Mouse (Mus musculus) embryonic facial prominence, embryonic 14.5 days (tissue): Measurements from ENCODE around the gene Cyp4a31. TPM values are rescaled to one million over a fixed set of nuclear protein-coding genes. Genes with fewer than 3 reads are reported as not detected.
"Not testable (repeated sequence)": the region's sequence is repeated elsewhere in the genome, so short reads cannot be mapped to it uniquely, and the experiment has no call there.

Experiments used
- ATAC-seq: fragments of 200-750 bp; cut with Nextera tagmentation; 2 replicates; pipeline ENCODE4 v1.8.0; 2017; ENCODE audit warnings: low read depth, moderate number of reproducible peaks, moderate TSS enrichment
- DNase-seq: peaks from one replicate; pipeline ENCODE4 v3.0.0-alpha.2; 2015; ENCODE audit warnings: low spot score
- H3K27ac ChIP-seq: fragments of 300-500 bp; sonication (generic); replicated peaks from 2 replicates; pipeline ENCODE4 v1.5.1; 2014; ENCODE audit warnings: low read depth, mild to moderate bottlenecking, low read length, moderate library complexity
- H3K27me3 ChIP-seq: fragments of 300-500 bp; sonication (generic); replicated peaks from 2 replicates; pipeline ENCODE4 v1.6.1; 2014; ENCODE audit warnings: low read length; ENCODE audit not compliant: control insufficient read depth, insufficient read depth
- H3K36me3 ChIP-seq: fragments of 300-500 bp; sonication (generic); 2 replicates; pipeline ENCODE4 v1.6.1; 2014; ENCODE audit warnings: low read length, mixed read lengths; ENCODE audit not compliant: control insufficient read depth, insufficient read depth
- H3K4me1 ChIP-seq: fragments of 300-500 bp; sonication (generic); 2 replicates; pipeline ENCODE4 v1.6.1; 2014; ENCODE audit warnings: antibody characterized with exemption, low read length; ENCODE audit not compliant: control insufficient read depth, insufficient read depth
- H3K4me2 ChIP-seq: fragments of 300-500 bp; sonication (generic); 2 replicates; pipeline ENCODE4 v1.6.1; 2014; ENCODE audit warnings: low read depth, mild to moderate bottlenecking, low read length, moderate library complexity, mixed read lengths
- H3K4me3 ChIP-seq: fragments of 300-500 bp; sonication (generic); 2 replicates; pipeline ENCODE4 v1.5.1; 2014; ENCODE audit warnings: low read depth, mild to moderate bottlenecking, low read length
- H3K9ac ChIP-seq: fragments of 300-500 bp; sonication (generic); 2 replicates; pipeline ENCODE4 v1.6.1; 2014; ENCODE audit warnings: low read depth, mild to moderate bottlenecking, low read length, moderate library complexity, mixed read lengths
- H3K9me3 ChIP-seq: fragments of 300-500 bp; sonication (generic); 2 replicates; pipeline ENCODE4 v1.6.1; 2016; ENCODE audit warnings: low read length; ENCODE audit not compliant: control insufficient read depth
- WGBS: fragments of 180-500 bp; shearing (Covaris S2); extraction: QIAGEN DNeasy Blood & Tissue Kit; methylation state at CpG from one replicate; pipeline ENCODE4 v1.1.7; 2014; 5-methylcytosine and 5-hydroxymethylcytosine counted together
- polyA plus RNA-seq: library from polyadenylated mRNA; unstranded; fragments of >200 nt; fragmentation: Nextera tagmentation; extraction: Ambion mirVana; gene quantifications from 2 replicates; pipeline ENCODE4 v1.2.1, GENCODE M21; 2014

Cyp4a31 gene
- polyA plus RNA-seq, 1 experiment from 2014 or later: not detected

DNA sequence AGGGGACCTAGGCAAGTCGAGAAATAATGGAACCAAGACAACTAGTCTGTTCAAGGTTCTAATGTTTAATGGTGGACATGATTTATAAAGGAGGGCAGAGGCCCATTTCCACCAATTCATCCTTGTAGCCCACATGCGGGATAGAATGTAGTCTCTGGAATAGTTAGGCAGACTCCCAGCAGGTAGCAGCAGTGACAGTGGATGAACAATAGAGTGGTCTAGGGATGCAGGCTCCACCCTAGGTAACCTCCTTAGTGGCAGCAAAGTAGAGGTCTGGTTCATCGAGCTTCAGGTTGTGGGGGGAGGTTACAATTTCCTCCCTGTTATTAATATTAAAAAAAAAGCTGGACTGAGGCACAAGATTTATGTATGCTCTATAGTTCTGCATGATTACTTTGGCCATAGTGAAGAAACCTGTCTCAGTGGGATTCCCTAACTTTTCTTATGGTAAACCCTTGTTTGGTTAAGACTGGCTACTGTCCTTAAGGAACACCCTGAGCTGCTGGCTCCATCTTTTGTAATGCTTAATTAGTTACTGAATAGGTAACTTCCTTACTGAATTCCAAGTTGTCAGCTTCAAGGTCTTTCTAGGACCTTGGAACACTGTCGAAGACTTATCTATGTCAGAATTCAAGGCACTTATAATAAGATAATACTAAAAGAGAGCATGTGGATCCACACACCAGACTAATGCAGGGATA lies 5.4 kb upstream of the Cyp4a31 start:
- no peak overlapping the region for H3K9ac ChIP-seq
- no peaks in the 10 kb centered on the region for H3K27me3 ChIP-seq
- no peak overlapping the region for H3K4me2 ChIP-seq
- no peaks in the 10 kb centered on the region for H3K36me3 ChIP-seq
- 70% methylated on average over 4 of the region's 4 CpGs for WGBS
- ATAC-seq: no peak
- H3K27ac ChIP-seq: no peak overlapping the region
- no peaks in the 10 kb centered on the region for H3K9me3 ChIP-seq
- no peak overlapping the region for H3K4me3 ChIP-seq
- no peaks in the 10 kb centered on the region for H3K4me1 ChIP-seq
- DNase-seq: no peak

- not testable (repeated sequence) for H3K9ac ChIP-seq, DNase-seq, H3K27me3 ChIP-seq, H3K4me3 ChIP-seq, H3K27ac ChIP-seq, H3K4me1 ChIP-seq, ATAC-seq, H3K4me2 ChIP-seq, H3K36me3 ChIP-seq, H3K9me3 ChIP-seq
- 61% methylated on average over 5 of the region's 5 CpGs for WGBS
Measured at GRCm38 (mm10) chr4:115561236-115561635, 2.2 kb upstream of the Cyp4a31 start.

- not testable (repeated sequence) for H3K4me2 ChIP-seq
Measured at GRCm38 (mm10) chr4:115564469-115565225, 1.2 kb downstream of the Cyp4a31 start.

DNA sequence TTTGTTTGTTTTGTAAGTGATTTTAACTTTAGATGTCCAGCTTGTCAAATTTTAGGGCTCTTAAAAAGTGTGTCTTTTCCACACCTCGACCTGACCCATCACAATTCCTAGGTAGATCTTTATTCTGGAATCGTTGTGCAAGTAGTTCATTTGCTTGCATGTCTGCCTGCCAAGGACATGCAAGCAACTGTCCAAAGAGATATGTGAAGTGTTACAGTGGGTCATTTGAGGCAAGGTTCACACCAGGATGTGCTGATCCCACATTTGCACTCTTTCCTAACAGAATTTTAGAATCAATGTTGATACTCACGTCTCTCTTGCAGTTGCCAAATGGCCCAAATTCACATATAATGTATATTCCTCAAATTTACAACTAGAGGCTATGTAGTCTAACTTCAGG lies 11.8 kb downstream of the Cyp4a31 start:
- no peak overlapping the region for H3K9ac ChIP-seq
- H3K9me3 ChIP-seq: no peaks in the 10 kb centered on the region
- ATAC-seq (no peak), DNase-seq (no peak)
- H3K4me1 ChIP-seq: no peaks in the 10 kb centered on the region
- no peaks in the 10 kb centered on the region for H3K36me3 ChIP-seq
- no peaks in the 10 kb centered on the region for H3K27me3 ChIP-seq
- no peak overlapping the region for H3K4me3 ChIP-seq
- no peak overlapping the region for H3K27ac ChIP-seq
- H3K4me2 ChIP-seq: no peak overlapping the region
- 74% methylated on average over 3 of the region's 3 CpGs for WGBS

More at GRCm38 (mm10) chr4:115564469-115565225, 1.2 kb downstream of the Cyp4a31 start:
- H3K9me3 ChIP-seq, H3K4me1 ChIP-seq, H3K4me3 ChIP-seq, DNase-seq, H3K36me3 ChIP-seq, ATAC-seq, H3K27me3 ChIP-seq, H3K9ac ChIP-seq, H3K27ac ChIP-seq: not testable (repeated sequence)
- WGBS: 74% methylated on average over 6 of the region's 6 CpGs

DNA sequence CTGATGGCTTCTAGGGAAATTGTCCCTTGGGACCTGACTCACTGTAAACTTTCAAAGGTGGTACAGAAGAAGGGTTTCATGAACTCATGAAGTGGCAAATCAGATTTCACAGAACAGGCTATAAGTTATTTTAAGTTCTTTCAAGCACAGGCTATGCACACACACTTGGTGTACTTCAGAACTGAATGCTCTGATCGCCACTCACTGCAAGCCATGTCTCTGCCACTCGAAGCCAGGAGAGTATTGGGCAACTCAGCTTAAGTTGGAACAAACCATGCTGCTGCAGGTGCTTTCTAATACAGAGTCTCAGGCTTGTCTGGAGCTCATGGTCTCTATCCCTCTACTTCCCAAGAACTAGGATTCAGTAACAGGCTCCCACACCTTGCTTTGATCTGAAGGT lies 12.3 kb downstream of the Cyp4a31 start:
- H3K36me3 ChIP-seq: no peaks in the 10 kb centered on the region
- no peaks in the 10 kb centered on the region for H3K9me3 ChIP-seq
- no peak for DNase-seq
- no peaks in the 10 kb centered on the region for H3K4me1 ChIP-seq
- H3K9ac ChIP-seq: no peak overlapping the region
- H3K27ac ChIP-seq: no peak overlapping the region
- no peak overlapping the region for H3K4me2 ChIP-seq
- 70% methylated on average over 2 of the region's 2 CpGs for WGBS
- H3K4me3 ChIP-seq: no peak overlapping the region
- no peak for ATAC-seq
- H3K27me3 ChIP-seq: no peaks in the 10 kb centered on the region

- ATAC-seq (no peak), DNase-seq (no peak)
- H3K9me3 ChIP-seq: no peaks in the 10 kb centered on the region
- H3K27ac ChIP-seq: no peak overlapping the region
- H3K4me3 ChIP-seq: no peak overlapping the region
- no peak overlapping the region for H3K9ac ChIP-seq
- no peaks in the 10 kb centered on the region for H3K4me1 ChIP-seq
- no peaks in the 10 kb centered on the region for H3K36me3 ChIP-seq
- no peak overlapping the region for H3K4me2 ChIP-seq
- H3K27me3 ChIP-seq: no peaks in the 10 kb centered on the region
Measured at GRCm38 (mm10) chr4:115583036-115583435, 19.6 kb downstream of the Cyp4a31 start.

DNA sequence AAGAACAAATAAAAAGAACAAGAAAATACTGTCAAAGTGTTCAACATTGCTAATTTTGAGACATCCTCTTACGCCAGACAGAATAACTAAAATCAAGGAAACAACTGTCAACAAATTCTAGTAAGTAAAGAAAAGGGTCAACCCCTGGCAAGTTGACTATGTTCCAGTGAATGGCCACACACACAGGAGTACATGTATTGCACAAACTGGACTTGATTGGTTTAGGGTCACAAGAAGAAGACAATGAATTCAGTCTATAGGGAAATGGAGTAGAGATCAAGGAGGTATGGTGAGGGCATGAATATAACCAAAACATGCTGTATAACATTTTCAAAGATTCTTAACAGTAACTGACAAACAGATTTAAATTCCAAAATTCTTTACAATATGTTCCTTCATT lies 32.9 kb downstream of the Cyp4a31 start:
- Histone ChIP-seq H3K27ac (no peak overlapping the region), H3K4me2 (no peak overlapping the region), H3K27me3 (no peaks in the 10 kb centered on the region), H3K9me3 (no peaks in the 10 kb centered on the region), H3K36me3 (no peaks in the 10 kb centered on the region), H3K4me3 (no peak overlapping the region), H3K4me1 (no peaks in the 10 kb centered on the region), H3K9ac (no peak overlapping the region)
- no peak for DNase-seq
- 84% methylated on average over 1 of the region's 1 CpGs for WGBS
- no peak for ATAC-seq

DNA sequence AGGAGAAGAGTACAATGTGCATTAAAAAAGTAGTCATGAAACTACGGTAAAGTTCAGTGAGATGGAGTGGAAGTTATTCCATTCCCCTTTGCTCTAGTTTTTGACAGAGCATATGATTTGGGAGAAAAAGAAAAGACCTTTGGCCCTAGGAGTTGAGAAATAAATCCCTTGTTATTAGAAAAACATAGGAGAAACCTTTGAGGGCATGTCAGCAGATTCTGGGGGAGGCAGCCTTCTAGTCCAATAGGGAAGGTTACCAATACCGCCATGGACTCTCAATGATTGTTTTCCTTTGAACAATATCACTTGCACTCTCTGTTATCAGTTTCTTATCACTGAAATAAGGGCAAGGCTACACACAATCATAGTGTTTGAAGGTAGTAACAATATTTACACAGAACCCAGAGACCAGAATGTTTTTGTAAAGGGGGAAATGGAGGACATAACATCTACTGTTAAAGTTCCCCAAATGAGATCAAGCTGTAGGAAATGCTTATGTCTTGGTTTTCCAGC lies 33.4 kb downstream of the Cyp4a31 start:
- no peaks in the 10 kb centered on the region for H3K9me3 ChIP-seq
- no peak overlapping the region for H3K4me2 ChIP-seq
- H3K36me3 ChIP-seq: no peaks in the 10 kb centered on the region
- no peak overlapping the region for H3K9ac ChIP-seq
- H3K27ac ChIP-seq: no peak overlapping the region
- ATAC-seq: no peak
- H3K4me1 ChIP-seq: no peaks in the 10 kb centered on the region
- no peak overlapping the region for H3K4me3 ChIP-seq
- H3K27me3 ChIP-seq: no peaks in the 10 kb centered on the region
- DNase-seq: no peak
- WGBS: 78% methylated on average over 2 of the region's 2 CpGs
